Mouse (Mus musculus) testis, postnatal 14 days (tissue): ENCODE measurements around the gene Tas2r134.

Experiments
- DNase-seq: peaks from one replicate; pipeline ENCODE4 v3.0.0; 2021; ENCODE audit warnings: low spot score

Tas2r134 gene

GRCm38 (mm10) chr2:51627211-51627610 is at the start of gene Tas2r134:
Gene Tas2r134 (plus strand): TSS chr2:51627511.
- no peak for DNase-seq

- no peak for DNase-seq
Observed at GRCm38 (mm10) chr2:51579767-51580166, 47.5 kb upstream of the Tas2r134 start.

GRCm38 (mm10) chr2:51584050-51585046 is 43.0 kb upstream of the Tas2r134 start:
- no peak for DNase-seq

GRCm38 (mm10) chr2:51588336-51588735 is 39.0 kb upstream of the Tas2r134 start:
- no peak for DNase-seq

GRCm38 (mm10) chr2:51588895-51589294 is 38.4 kb upstream of the Tas2r134 start:
- no peak for DNase-seq

- no peak for DNase-seq
Observed at GRCm38 (mm10) chr2:51589627-51590026, 37.7 kb upstream of the Tas2r134 start.

- DNase-seq, result no peak
Observed at GRCm38 (mm10) chr2:51590308-51590707, 37.0 kb upstream of the Tas2r134 start.

GRCm38 (mm10) chr2:51592157-51592556 is 35.2 kb upstream of the Tas2r134 start:
- DNase-seq, result no peak

GRCm38 (mm10) chr2:51599473-51600201 is 27.7 kb upstream of the Tas2r134 start:
- no peak for DNase-seq

- DNase-seq, result no peak
Observed at GRCm38 (mm10) chr2:51600202-51600487, 27.2 kb upstream of the Tas2r134 start.

GRCm38 (mm10) chr2:51600873-51601272 is 26.4 kb upstream of the Tas2r134 start:
- DNase-seq, result no peak

GRCm38 (mm10) chr2:51610305-51610704 is 17.0 kb upstream of the Tas2r134 start:
- DNase-seq, result no peak

GRCm38 (mm10) chr2:51610897-51611296 is 16.4 kb upstream of the Tas2r134 start:
- no peak for DNase-seq

- DNase-seq, result no peak
Observed at GRCm38 (mm10) chr2:51613716-51614115, 13.6 kb upstream of the Tas2r134 start.

- DNase-seq, result no peak
Observed at GRCm38 (mm10) chr2:51621931-51622330, 5.4 kb upstream of the Tas2r134 start.

GRCm38 (mm10) chr2:51626007-51626406 is 1.3 kb upstream of the Tas2r134 start:
- no peak for DNase-seq

- no peak for DNase-seq
Observed at GRCm38 (mm10) chr2:51631428-51631827, 4.1 kb downstream of the Tas2r134 start.

- no peak for DNase-seq
Observed at GRCm38 (mm10) chr2:51637681-51638080, 10.4 kb downstream of the Tas2r134 start.

GRCm38 (mm10) chr2:51641635-51642034 is 14.3 kb downstream of the Tas2r134 start:
- no peak for DNase-seq

- no peak for DNase-seq
Observed at GRCm38 (mm10) chr2:51643244-51644139, 16.2 kb downstream of the Tas2r134 start.

GRCm38 (mm10) chr2:51647972-51648371 is 20.7 kb downstream of the Tas2r134 start:
- DNase-seq, result no peak

- DNase-seq, result no peak
Observed at GRCm38 (mm10) chr2:51649887-51650286, 22.6 kb downstream of the Tas2r134 start.
